Mouse (Mus musculus) frontal cortex, postnatal 14 days (tissue): ENCODE measurements around the gene Cox7b2.
"Not testable (repeated sequence)": the region's sequence is repeated elsewhere in the genome, so short reads cannot be mapped to it uniquely, and the experiment has no call there.

Experiments
- DNase-seq, 2 experiments: peaks; one replicate each; pipeline ENCODE4 v3.0.0; 2022; ENCODE audit warnings: low spot score in 2 of 2

Gene Cox7b2

DNA sequence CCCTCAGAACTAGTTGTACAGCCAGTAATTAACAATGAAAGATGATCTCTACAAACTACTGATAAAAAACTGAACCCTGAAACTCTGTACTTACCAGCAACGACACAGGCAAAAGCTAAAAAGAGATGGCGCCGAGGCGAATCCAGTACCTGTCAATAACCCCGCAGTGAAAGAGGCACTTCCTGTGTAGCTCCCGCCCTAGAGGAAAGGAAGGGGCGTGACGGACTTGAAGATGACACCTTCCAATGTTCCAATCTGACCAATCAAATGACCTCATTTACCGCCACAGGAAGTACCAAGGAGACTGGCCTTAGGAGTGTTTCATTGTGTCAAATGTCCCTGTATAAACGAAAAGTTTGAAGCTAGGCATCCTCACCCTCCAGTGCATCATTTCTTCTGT is at the start of gene Cox7b2:
Gene Cox7b2, minus strand, starts transcription at position 127 of the 400 bp plus-strand sequence.
- no peak for DNase-seq

DNA sequence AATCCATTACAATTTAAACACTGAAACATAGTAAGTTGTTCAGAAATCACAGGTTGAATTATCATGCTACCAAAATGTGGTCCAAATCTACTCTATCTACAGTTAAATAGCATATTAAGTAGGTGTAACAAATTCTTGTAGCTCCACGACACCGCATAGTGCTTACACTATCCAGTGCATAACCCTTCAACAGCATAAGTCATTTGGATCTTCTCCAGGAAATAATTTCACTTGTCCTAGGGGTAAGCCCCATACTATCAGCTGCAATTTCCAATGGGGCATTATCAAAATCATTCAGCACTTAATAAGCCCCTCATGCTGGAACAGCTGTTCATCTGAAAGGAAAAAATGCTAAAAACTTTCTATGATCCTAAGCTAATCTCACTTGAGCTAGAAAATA is 47.3 kb upstream of the Cox7b2 start:
- DNase-seq: no peak

DNA sequence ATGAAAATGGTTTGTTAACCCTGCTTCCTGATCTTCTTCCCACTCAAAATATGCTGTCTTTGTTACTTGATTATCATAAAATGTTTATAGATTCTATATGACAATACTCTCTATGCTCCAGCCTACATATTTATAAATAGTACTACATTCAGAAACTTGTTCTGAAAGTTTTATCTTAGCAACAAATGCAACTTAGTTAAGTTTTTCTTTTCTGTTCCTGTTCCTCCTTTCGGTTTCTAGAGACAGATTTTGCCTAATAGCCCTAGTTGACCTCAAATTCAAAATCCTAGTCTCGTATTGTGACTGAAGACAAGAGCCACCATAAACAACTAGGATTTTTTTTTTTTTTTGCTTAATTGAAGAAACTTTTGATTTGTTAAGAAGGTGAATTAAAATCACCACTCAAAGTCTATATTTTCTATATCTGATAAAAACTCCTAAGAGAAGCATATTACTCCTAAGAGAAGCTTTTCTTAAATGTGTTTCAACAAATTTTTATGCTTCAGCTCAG is 45.8 kb upstream of the Cox7b2 start:
- no peak for DNase-seq

DNA sequence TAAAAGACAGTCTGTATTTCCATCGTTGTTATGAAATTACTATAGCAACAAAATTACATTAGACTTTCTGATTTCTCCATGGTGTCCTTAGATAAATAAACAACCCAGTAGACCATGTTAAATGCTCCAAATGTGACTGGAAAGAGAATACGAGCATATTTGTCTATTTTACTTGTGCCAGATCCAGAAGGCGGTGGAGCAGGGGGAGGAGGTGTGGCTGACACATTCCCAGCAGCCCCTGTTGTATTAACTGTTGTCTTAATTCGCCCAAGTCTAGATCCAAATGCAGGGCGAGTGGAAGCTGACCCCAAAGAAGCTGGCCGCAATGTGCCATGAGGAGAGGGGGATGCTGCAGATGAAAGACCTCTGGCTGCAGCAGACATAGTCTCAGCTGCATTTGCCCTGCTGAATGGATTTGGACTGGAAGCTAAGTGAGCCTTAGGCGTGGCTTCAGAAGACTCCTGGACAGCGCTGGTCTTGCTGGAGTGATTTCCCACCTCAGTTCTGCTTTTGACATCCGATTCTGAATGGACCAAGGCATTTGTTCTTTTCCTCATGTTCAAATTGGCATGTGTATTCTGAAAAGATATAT is 23.7 kb upstream of the Cox7b2 start:
- DNase-seq: no peak

DNA sequence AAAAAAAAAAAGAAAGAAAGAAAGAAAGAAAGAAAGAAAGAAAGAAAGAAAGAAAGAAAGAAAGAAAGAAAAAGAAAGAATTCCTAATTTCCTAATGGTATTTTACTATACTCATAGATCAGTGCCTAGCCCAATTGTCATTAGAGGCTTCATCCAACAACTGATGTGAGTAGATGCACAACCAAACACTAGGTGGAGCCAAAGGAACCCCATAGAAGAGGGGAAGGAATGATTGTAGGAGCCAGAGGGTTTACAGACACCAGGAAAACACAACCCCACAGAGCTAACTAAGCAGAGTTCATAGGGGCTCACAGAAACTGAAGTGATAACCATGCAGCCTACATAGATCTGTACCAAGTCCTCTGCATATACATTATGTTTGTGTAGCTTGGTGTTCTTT is 2.5 kb downstream of the Cox7b2 start:
- DNase-seq: no peak

DNA sequence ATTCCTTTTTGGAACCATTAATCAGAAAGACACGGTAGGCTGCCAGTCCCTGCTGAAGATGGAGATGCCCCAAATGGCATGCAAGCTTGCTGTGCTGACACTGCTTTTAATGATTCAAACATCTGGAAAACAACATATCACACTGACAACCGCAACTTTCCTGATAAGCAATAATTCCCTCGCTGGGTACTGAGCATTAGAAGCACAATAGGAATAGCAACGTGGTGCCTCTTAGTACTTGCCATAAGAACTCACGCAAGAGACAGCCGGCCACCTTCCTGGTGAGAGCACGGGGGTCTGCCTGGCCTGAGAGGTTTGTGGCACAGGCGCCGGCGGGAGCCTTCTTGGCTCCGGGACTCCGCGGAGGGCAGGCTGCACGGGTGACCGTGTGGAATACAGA is 22.5 kb downstream of the Cox7b2 start:
- not testable (repeated sequence) for DNase-seq

DNA sequence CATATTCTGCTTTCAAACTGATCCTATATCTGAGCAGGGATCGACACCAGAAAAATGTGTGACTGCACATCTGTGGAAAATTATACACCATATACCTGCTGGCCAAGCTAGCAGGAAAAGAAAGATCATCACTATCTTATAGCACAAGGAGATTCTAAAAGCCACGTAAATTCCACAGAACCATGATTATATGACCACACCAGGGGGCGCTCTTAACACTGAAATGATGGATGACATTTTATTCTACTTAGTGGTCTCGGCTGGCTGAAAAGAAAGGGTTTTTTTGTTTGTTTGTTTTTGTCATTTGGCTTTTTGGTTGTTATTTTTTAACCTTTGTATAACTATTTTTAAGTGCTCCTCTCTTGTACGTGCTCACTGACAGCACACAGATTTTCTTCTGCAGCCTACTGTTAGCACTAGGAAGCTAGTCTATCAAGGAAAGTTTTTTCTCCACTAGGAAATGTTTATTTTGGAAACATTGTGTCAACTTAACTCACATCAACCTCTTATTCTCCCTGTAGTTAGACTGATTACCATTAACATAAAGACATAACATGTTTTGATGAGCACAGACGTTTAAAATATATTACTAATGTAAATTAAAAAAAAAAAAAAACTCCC is 45.8 kb downstream of the Cox7b2 start:
- DNase-seq: peak in 1 of 2 experiments; percentile 73

DNA sequence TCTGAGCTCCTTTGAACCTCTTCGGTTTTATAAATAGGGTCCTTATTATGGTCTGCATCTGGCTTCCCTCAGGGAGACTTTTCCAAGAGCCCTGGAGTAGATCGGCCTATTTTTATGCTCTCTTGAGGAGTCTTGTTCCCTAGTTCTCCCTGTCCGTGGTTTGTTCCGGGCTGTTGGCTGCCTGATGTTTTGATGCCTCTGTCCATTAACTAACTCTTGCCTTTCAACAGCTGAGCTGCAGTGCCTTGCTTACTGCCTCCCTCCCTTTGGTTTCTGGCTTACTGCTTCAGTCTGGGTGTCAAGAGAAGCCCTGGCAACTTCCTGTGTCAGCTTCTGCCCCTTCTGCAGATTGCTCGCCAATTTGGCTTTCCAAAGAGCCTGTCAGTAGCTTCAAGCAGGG is 52.4 kb downstream of the Cox7b2 start:
- no peak for DNase-seq

DNA sequence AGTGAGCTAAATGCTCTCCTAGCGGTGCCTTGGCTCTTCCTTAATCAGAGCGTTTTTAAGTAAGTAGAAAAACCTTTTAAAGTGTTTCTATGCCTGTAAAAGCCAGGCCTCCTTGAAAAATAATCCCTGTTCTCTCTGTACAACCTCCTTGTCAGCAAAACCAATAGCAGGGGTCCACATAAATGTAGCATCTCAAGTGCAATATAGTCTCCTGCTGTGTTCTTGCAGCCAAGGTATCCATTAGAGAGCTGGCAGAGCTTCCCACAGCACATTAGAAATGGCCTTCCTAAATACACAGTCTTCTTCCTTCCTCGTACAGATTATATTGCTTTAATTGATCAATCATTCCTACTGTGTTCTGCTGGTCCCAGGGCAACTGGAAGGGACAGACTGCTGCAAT is 91.0 kb downstream of the Cox7b2 start:
- DNase-seq: no peak

DNA sequence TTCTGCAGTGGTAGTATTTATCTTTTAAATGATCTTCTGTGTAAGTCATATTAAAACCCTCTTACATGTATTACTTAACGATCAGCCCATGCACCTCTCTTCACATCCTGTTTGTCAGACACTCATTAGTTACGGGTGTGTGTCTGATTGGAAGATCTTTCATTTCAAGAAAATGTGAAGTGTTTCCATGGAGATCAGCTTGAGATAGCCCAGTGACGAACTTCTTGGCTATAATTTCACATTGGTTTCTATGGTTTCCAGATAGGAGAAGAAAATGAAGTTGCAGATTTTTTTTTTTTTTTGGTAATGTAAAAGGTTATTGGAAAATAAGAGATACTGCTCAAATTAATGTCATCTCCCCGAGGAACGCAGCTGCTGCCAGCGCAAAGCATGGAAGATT is 107.8 kb downstream of the Cox7b2 start:
- no peak for DNase-seq
